Mouse (Mus musculus): ENCODE data around the gene Emc3. TPM values are rescaled to one million over a fixed set of nuclear protein-coding genes. Genes with fewer than 3 reads are reported as not detected.

The Emc3 gene
- total and polyA plus RNA-seq, 3 experiments = 52.7 to 90.9 (median 64.6) TPM

DNA sequence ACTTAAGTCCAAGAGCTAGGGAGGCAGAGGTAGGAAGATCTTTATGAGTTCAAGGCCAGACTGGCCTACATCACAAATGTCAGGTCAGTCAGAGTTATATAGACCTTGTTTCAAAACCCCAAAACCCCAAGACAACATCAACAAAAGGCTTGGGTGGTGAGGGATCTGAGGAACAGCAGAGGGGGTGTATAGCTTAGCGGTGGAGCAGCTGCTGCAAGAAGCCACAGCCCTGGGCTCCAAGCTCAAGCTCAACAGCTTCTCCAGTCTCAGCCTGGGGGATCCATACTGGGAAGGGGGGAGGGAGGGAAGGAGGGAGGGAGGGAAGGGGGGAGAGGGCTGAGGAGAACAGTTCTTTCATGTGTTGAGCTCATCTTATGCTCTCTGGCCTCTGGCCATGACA, 25.8 kb downstream of the Emc3 start:
- in situ Hi-C loops (cut with MboI; ENCODE audit: low pct_ligation_motif_present, low pct_unique_long_range_greater_than_20kb, low sequenced_read_pairs) = no loop called here

GRCm38 (mm10) chr6:113502801-113503200, 28.7 kb downstream of the Emc3 start:
- H3K4me2 ChIP-seq (ENCODE audit: insufficient read depth, low read depth, poor library complexity, severe bottlenecking) = no peak overlapping the region
- H3K9me3 ChIP-seq (replicated peaks; ENCODE audit: low read length) = no peaks in the 10 kb centered on the region
- H3K27me3 ChIP-seq (replicated peaks) = no peaks in the 10 kb centered on the region
- H3K79me2 ChIP-seq (replicated peaks; ENCODE audit: control insufficient read depth, extremely low read depth, insufficient read depth, poor library complexity, severe bottlenecking) = no peaks in the 10 kb centered on the region
- peaks cover 0 to 10% of the 10 kb centered on the region in 2 experiments; a peak in 2 of 4 replicates for H3K4me1 ChIP-seq (ENCODE audit: control insufficient read depth in 1 of 2, insufficient read depth in 2 of 2)
- dilution Hi-C loops (cut with MboI; ENCODE audit: extremely low pct_ligation_motif_present, extremely low pct_unique_long_range_greater_than_20kb, low sequenced_read_pairs) (no loop called here), in situ Hi-C loops (cut with MboI; ENCODE audit: low pct_ligation_motif_present, low pct_unique_long_range_greater_than_20kb, low sequenced_read_pairs) (no loop called here)
- H3K27ac ChIP-seq (ENCODE audit: insufficient read depth, low read depth) = no peak overlapping the region
- H3K36me3 ChIP-seq (replicated peaks in 1 of 2; ENCODE audit: control insufficient read depth in 1 of 2, insufficient read depth in 1 of 2, low read length in 1 of 2) = no peaks in the 10 kb centered on the region
- no peak overlapping the region for H3K4me3 ChIP-seq (replicated peaks in 1 of 3; ENCODE audit: low read depth in 2 of 3, low read length in 2 of 3, poor library complexity in 1 of 3)
- TF ChIP-seq ETS1 (conservative IDR thresholded peaks at IDR 0.05; ENCODE audit: low read depth, low read length) (no peak), IRF4 (IDR thresholded peaks at IDR 0.05; ENCODE audit: low read depth, low read length) (no peak), MAZ (IDR thresholded peaks at IDR 0.05; ENCODE audit: low read depth, low read length) (no peak), MEF2A (IDR thresholded peaks at IDR 0.05; ENCODE audit: borderline replicate concordance, low read depth, low read length) (no peak), CTCF (conservative IDR thresholded peaks at IDR 0.05 in 1 of 2, IDR thresholded peaks at IDR 0.05 in 1 of 2; ENCODE audit: low read depth in 2 of 2, low read length in 2 of 2) (no peak), CHD2 (IDR thresholded peaks at IDR 0.05; ENCODE audit: low read length) (no peak), ELF1 (IDR thresholded peaks at IDR 0.05; ENCODE audit: low read depth, low read length) (no peak), USF1 (IDR thresholded peaks at IDR 0.05; ENCODE audit: low read depth, low read length) (no peak), MAX (IDR thresholded peaks at IDR 0.05; ENCODE audit: low read length) (no peak), EP300 (IDR thresholded peaks at IDR 0.05; ENCODE audit: low read length) (no peak), SIN3A (IDR thresholded peaks at IDR 0.05; ENCODE audit: low read length) (no peak), ZMIZ1 (IDR thresholded peaks at IDR 0.05; ENCODE audit: low read depth, low read length) (no peak)
- no peak for DNase-seq (ENCODE audit: extremely low read depth)
- H3K9ac ChIP-seq (ENCODE audit: insufficient read depth, low read depth) = no peak overlapping the region

More for the DNA sequence above, 25.8 kb downstream of the Emc3 start:
- H3K4me3 ChIP-seq (replicated peaks in 1 of 3; ENCODE audit: low read depth in 2 of 3, low read length in 2 of 3, poor library complexity in 1 of 3) = no peak overlapping the region
- no peak for DNase-seq (ENCODE audit: extremely low read depth)
- H3K4me1 ChIP-seq (ENCODE audit: control insufficient read depth in 1 of 2, insufficient read depth in 2 of 2) = no peaks in the 10 kb centered on the region; a peak in 1 of 4 replicates
- dilution Hi-C loops (cut with MboI; ENCODE audit: extremely low pct_ligation_motif_present, extremely low pct_unique_long_range_greater_than_20kb, low sequenced_read_pairs) = no loop called here
- H3K9me3 ChIP-seq (replicated peaks; ENCODE audit: low read length) = no peaks in the 10 kb centered on the region
- H3K79me2 ChIP-seq (replicated peaks; ENCODE audit: control insufficient read depth, extremely low read depth, insufficient read depth, poor library complexity, severe bottlenecking) = no peaks in the 10 kb centered on the region
- H3K27ac ChIP-seq (ENCODE audit: insufficient read depth, low read depth) = no peak overlapping the region
- TF ChIP-seq USF1 (IDR thresholded peaks at IDR 0.05; ENCODE audit: low read depth, low read length) (no peak), MXI1 (IDR thresholded peaks at IDR 0.05; ENCODE audit: low read depth, low read length) (no peak), CHD2 (IDR thresholded peaks at IDR 0.05; ENCODE audit: low read length) (no peak), CTCF (conservative IDR thresholded peaks at IDR 0.05 in 1 of 2, IDR thresholded peaks at IDR 0.05 in 1 of 2; ENCODE audit: low read depth in 2 of 2, low read length in 2 of 2) (no peak), ZNF384 (IDR thresholded peaks at IDR 0.05; ENCODE audit: low read depth, low read length) (no peak), ZKSCAN1 (IDR thresholded peaks at IDR 0.05; ENCODE audit: borderline replicate concordance, low read depth, low read length) (no peak), JUND (conservative IDR thresholded peaks at IDR 0.05; ENCODE audit: low read depth, low read length) (no peak), UBTF (IDR thresholded peaks at IDR 0.05; ENCODE audit: low read depth, low read length) (no peak), ZC3H11A (IDR thresholded peaks at IDR 0.05; ENCODE audit: low read depth, low read length) (no peak), CHD1 (IDR thresholded peaks at IDR 0.05; ENCODE audit: low read depth, low read length) (no peak)
- H3K9ac ChIP-seq (ENCODE audit: insufficient read depth, low read depth) = no peak overlapping the region
- H3K27me3 ChIP-seq (replicated peaks) = no peaks in the 10 kb centered on the region
- no peaks in the 10 kb centered on the region for H3K36me3 ChIP-seq (replicated peaks in 1 of 2; ENCODE audit: control insufficient read depth in 1 of 2, insufficient read depth in 1 of 2, low read length in 1 of 2)
- no peak overlapping the region for H3K4me2 ChIP-seq (ENCODE audit: insufficient read depth, low read depth, poor library complexity, severe bottlenecking)
